Mouse (Mus musculus): ENCODE measurements around the gene Spata9. TPM values are rescaled to one million over a fixed set of nuclear protein-coding genes. Genes with fewer than 3 reads are reported as not detected.

Spata9 gene
- polyA plus RNA-seq, 1 experiment from 2014 or later: 0.36 TPM

DNA sequence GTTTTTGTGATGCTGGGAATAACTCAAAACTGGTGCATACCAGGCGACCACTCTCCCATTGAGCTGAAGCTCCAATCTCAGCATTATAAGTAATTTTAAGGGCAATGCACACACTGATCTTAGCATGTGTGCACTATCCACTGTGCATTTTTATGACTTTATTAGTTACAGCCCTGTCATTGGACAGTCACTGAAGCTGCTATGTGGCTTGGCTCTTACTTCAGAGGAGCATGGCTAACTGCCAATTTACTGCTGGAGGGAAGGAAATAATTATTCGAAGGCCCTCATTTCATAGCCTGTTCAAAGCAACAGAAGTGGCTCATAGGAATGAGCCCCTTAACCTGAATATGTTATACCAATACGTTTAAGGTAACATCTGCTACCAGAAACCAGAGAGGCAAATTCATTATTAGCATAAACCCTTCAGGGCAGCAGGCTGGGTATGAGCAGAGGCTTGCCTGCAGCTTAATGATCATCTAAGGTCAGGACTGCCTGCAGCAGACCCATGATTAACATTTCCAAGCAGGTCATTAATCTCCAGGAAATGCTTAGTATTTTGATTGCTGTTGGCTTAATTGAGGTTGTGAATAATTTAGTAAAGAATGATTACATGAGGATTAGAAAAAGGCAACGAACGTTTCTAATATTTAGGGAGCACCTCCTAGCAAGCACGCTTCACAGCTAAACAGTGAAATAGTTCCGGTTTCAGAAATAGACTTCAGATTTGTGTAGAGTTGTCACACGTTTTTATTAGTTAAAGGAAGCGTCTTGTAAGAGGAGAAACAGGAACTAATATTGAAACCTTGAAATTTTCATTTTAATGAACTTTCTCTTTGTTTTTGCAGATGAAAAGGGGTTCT is 25.4 kb downstream of the Spata9 start:
- Histone ChIP-seq H3K4me2 (replicated peaks) (no peak overlapping the region), H3K4me3 (replicated peaks) (no peak overlapping the region), H3K27ac (replicated peaks) (no peak overlapping the region), H3K9ac (no peak overlapping the region), H3K36me3 (no peaks in the 10 kb centered on the region), H3K27me3 (no peaks in the 10 kb centered on the region), H3K4me1 (no peaks in the 10 kb centered on the region; the same call in 1 of the 2 replicates), H3K9me3 (replicated peaks) (0 out of 2 replicates have a peak, but pooled peaks cover 3% of the 10 kb centered on the region)
- 31% methylated on average over 9 of the region's 9 CpGs for WGBS
- 0 out of 2 replicates have a peak, but pooled peaks have one; percentile 19 for ATAC-seq (ENCODE audit: insufficient number of reproducible peaks, low FRiP score, low TSS enrichment, low read depth)

GRCm38 (mm10) chr13:76003272-76003671 is 36.3 kb downstream of the Spata9 start:
- WGBS: 92% methylated on average over 3 of the region's 3 CpGs
- no peak for ATAC-seq (ENCODE audit: insufficient number of reproducible peaks, low FRiP score, low TSS enrichment, low read depth)
- Histone ChIP-seq H3K36me3 (peaks cover 5% of the 10 kb centered on the region; the same call in 1 of the 2 replicates), H3K27ac (replicated peaks) (no peak overlapping the region), H3K4me1 (no peaks in the 10 kb centered on the region), H3K9me3 (replicated peaks) (no peaks in the 10 kb centered on the region), H3K9ac (no peak overlapping the region), H3K27me3 (no peaks in the 10 kb centered on the region), H3K4me2 (replicated peaks) (no peak overlapping the region), H3K4me3 (replicated peaks) (no peak overlapping the region)

DNA sequence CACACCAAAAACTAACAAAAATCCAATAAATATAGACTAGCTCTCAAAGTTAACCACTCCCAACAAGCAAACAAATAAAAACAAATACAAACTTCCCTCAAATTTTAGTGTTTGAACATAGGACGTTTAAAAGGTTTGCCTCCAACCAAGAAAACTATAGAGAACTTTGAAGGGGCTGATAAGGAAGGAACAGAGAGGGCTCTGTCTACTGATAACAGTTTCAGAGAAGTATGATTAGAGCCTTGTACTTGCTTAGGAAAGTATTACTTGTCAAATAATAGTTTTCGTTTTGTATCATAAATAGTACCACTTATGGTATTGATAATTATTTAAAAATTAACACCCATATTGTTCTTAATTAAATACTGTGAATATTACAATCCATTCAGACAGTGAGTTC is 47.6 kb downstream of the Spata9 start:
- Histone ChIP-seq H3K9ac (no peak overlapping the region), H3K4me3 (replicated peaks) (no peak overlapping the region), H3K27me3 (no peaks in the 10 kb centered on the region), H3K9me3 (replicated peaks) (no peaks in the 10 kb centered on the region), H3K36me3 (no peaks in the 10 kb centered on the region), H3K27ac (replicated peaks) (no peak overlapping the region), H3K4me2 (replicated peaks) (no peak overlapping the region), H3K4me1 (0 out of 2 replicates have a peak, but pooled peaks cover 6% of the 10 kb centered on the region)
- no peak for ATAC-seq (ENCODE audit: insufficient number of reproducible peaks, low FRiP score, low TSS enrichment, low read depth)
- WGBS: 75% methylated on average over 2 of the region's 2 CpGs

DNA sequence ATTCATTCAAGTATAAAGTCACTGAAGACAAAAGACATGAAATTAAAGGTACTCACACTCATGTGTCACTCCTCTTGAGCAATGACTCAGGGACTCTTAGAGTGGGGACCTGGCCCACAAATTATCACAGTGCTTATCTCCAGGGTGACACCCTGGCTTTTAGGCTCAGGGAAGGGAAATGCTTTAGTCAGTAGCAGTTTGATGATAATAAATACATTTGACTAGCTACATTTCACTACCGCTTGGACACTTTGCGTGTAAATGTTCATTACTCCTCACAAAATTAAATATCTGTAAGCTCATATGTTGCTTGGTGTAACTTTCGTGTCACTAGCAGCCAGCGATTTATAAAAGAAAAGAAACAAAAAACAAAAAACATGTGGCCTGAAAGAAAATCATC is 50.5 kb downstream of the Spata9 start:
- Histone ChIP-seq H3K4me3 (replicated peaks) (peak overlapping the region; percentile 69), H3K9me3 (replicated peaks) (no peaks in the 10 kb centered on the region), H3K36me3 (no peaks in the 10 kb centered on the region), H3K4me1 (0 out of 2 replicates have a peak, but pooled peaks cover 6% of the 10 kb centered on the region), H3K9ac (0 out of 2 replicates have a peak overlapping the region, but pooled peaks have one; percentile 81), H3K27me3 (no peaks in the 10 kb centered on the region), H3K4me2 (replicated peaks) (peak overlapping the region; percentile 53), H3K27ac (replicated peaks) (peak overlapping the region; percentile 97)
- no peak for ATAC-seq (ENCODE audit: insufficient number of reproducible peaks, low FRiP score, low TSS enrichment, low read depth)
- WGBS: 56% methylated on average over 4 of the region's 4 CpGs

DNA sequence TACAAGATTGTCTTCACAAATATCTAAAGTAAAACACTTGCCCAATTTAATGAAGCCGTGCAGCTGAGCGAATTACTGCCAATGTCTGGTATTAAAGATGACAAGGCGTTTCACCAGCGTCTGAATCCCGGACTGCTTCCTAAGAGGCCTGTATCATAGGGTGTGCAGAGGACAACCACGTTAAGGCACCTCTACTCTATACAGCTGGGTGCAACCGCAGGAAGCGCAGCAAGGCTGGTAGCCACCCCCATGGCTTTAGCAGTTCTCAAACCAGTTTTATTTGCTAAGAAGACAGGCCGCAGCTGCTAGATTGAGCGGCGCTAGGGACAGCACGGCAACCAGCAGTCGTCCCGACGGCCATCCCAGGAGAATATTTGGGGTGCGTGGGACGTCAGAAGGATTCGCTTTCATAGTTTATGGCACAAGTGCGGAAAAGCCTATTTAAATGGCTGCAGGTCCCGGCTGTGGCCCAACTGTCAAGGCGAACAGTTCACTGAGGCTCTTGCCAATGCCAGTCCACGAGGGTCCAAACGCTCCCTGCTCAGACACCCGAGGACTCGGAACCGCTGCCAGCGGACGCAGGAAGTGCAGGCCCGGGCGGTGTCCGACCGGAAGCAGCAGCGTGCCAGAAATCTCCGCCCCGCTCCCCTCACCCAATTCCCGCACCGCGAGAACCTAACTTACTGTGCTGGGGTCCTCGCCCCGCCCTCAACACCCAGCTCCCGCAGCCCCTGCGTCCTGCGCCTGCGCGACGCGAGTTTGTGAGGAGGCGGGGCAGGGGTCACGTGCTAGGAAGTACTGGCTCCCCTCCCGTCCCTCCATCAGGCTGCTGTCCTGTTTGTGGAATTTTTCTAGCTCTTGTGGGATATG is 51.3 kb downstream of the Spata9 start, which contains the start of gene Rfesd:
Gene Rfesd (minus strand): TSS at position 746 of the 870 bp plus-strand sequence.
- Histone ChIP-seq H3K27me3 (no peaks in the 10 kb centered on the region), H3K27ac (replicated peaks) (peak within 1 kb of the TSS; percentile 97), H3K4me3 (replicated peaks) (peak within 1 kb of the TSS; percentile 69), H3K36me3 (no peaks in the 10 kb centered on the region), H3K9me3 (replicated peaks) (no peaks in the 10 kb centered on the region), H3K9ac (peak within 1 kb of the TSS; percentile 81), H3K4me1 (0 out of 2 replicates have a peak, but pooled peaks cover 6% of the 10 kb centered on the region), H3K4me2 (replicated peaks) (peak within 1 kb of the TSS; percentile 53)
- peak; percentile 100 for ATAC-seq (ENCODE audit: insufficient number of reproducible peaks, low FRiP score, low TSS enrichment, low read depth)
- WGBS: under 1% methylated on average over 50 of the region's 50 CpGs

- WGBS: 42% methylated on average over 5 of the region's 5 CpGs
- Histone ChIP-seq H3K4me3 (replicated peaks) (peak overlapping the region; percentile 69), H3K36me3 (no peaks in the 10 kb centered on the region), H3K9ac (0 out of 2 replicates have a peak overlapping the region, but pooled peaks have one; percentile 9), H3K27me3 (no peaks in the 10 kb centered on the region), H3K4me2 (replicated peaks) (peak overlapping the region; percentile 53), H3K4me1 (0 out of 2 replicates have a peak, but pooled peaks cover 6% of the 10 kb centered on the region), H3K9me3 (replicated peaks) (no peaks in the 10 kb centered on the region), H3K27ac (replicated peaks) (peak overlapping the region; percentile 97; the same call in 1 of the 2 replicates)
- peak; percentile 49 for ATAC-seq (ENCODE audit: insufficient number of reproducible peaks, low FRiP score, low TSS enrichment, low read depth)
Observed at GRCm38 (mm10) chr13:76018844-76019400, 52.0 kb downstream of the Spata9 start.

GRCm38 (mm10) chr13:76021782-76022181 is 54.8 kb downstream of the Spata9 start:
- Histone ChIP-seq H3K27ac (replicated peaks) (no peak overlapping the region), H3K9me3 (replicated peaks) (no peaks in the 10 kb centered on the region), H3K4me2 (replicated peaks) (no peak overlapping the region), H3K4me1 (0 out of 2 replicates have a peak, but pooled peaks cover 6% of the 10 kb centered on the region), H3K9ac (no peak overlapping the region), H3K4me3 (replicated peaks) (no peak overlapping the region), H3K36me3 (no peaks in the 10 kb centered on the region), H3K27me3 (no peaks in the 10 kb centered on the region)
- ATAC-seq (ENCODE audit: insufficient number of reproducible peaks, low FRiP score, low TSS enrichment, low read depth): no peak
- WGBS: 71% methylated on average over 2 of the region's 2 CpGs

DNA sequence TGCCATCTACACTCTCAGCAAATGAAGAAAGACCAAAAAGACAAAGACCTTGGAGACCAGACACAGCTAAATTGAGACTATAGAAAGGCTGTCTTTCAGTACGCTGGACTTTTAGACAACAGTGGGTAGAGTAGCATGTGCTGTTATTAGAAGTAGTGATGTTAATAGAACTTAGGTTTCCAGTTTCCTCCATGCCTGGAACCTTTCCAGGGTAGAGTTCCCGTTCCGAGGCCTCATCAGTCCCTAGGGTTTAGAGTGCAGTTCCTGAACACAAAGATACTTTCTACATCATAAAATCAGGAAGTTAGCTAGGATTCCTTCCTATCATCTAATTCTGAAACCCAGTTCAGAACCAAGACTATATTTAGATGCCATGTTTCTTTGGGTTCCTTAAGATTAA is 57.6 kb downstream of the Spata9 start:
- no peaks in the 10 kb centered on the region for H3K27me3 ChIP-seq
- H3K4me1 ChIP-seq: no peaks in the 10 kb centered on the region
- H3K9me3 ChIP-seq (replicated peaks): no peaks in the 10 kb centered on the region
- H3K4me2 ChIP-seq (replicated peaks): no peak overlapping the region
- H3K9ac ChIP-seq: no peak overlapping the region
- WGBS: 53% methylated on average over 3 of the region's 3 CpGs
- no peak overlapping the region for H3K27ac ChIP-seq (replicated peaks)
- ATAC-seq (ENCODE audit: insufficient number of reproducible peaks, low FRiP score, low TSS enrichment, low read depth): no peak
- no peak overlapping the region for H3K4me3 ChIP-seq (replicated peaks)
- no peaks in the 10 kb centered on the region for H3K36me3 ChIP-seq

DNA sequence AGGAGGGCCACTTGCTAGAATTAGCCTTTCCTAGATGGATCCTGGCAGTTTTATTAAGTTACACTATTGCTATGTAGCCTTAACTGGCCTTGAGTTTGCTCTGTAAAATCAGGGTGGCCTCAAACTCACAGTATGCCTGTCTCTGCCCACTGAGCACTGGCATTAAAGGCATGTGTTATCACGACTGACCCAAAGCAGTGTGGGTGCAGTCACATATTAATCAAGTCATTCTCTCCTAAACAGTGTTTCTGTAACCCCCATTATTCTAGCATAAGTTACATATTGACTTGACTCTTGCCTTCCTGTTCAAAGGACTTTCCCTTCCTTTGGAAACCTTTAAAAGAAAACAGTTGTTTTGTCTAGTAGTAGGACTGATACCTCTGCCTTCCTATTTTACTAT is 75.5 kb downstream of the Spata9 start:
- ATAC-seq (ENCODE audit: insufficient number of reproducible peaks, low FRiP score, low TSS enrichment, low read depth): no peak

GRCm38 (mm10) chr13:76044971-76045370 is 78.0 kb downstream of the Spata9 start:
- no peak overlapping the region for H3K4me3 ChIP-seq (replicated peaks)
- H3K4me1 ChIP-seq: no peaks in the 10 kb centered on the region
- ATAC-seq (ENCODE audit: insufficient number of reproducible peaks, low FRiP score, low TSS enrichment, low read depth): no peak
- H3K4me2 ChIP-seq (replicated peaks): no peak overlapping the region
- H3K9me3 ChIP-seq (replicated peaks): no peaks in the 10 kb centered on the region
- H3K36me3 ChIP-seq: no peaks in the 10 kb centered on the region
- no peak overlapping the region for H3K9ac ChIP-seq
- no peaks in the 10 kb centered on the region for H3K27me3 ChIP-seq
- no peak overlapping the region for H3K27ac ChIP-seq (replicated peaks)

More for the DNA sequence above, 75.5 kb downstream of the Spata9 start:
- no peaks in the 10 kb centered on the region for H3K36me3 ChIP-seq
- no peak overlapping the region for H3K27ac ChIP-seq (replicated peaks)
- 49% methylated on average over 1 of the region's 1 CpGs for WGBS
- no peak overlapping the region for H3K4me3 ChIP-seq (replicated peaks)
- H3K9ac ChIP-seq: no peak overlapping the region
- no peaks in the 10 kb centered on the region for H3K4me1 ChIP-seq
- H3K4me2 ChIP-seq (replicated peaks): no peak overlapping the region
- no peaks in the 10 kb centered on the region for H3K9me3 ChIP-seq (replicated peaks)
- no peaks in the 10 kb centered on the region for H3K27me3 ChIP-seq

Measured in embryonic facial prominence, embryonic 15.5 days (tissue).